Mouse (Mus musculus): ENCODE data around the gene Siva1. TPM values are rescaled to one million over a fixed set of nuclear protein-coding genes. Genes with fewer than 3 reads are reported as not detected.

Gene Siva1
- polyA plus RNA-seq, 1 experiment from 2014 or later, result 219 TPM

GRCm38 (mm10) chr12:112658619-112659018, 14.1 kb downstream of the Siva1 start:
- H3K4me3 ChIP-seq (ENCODE audit: low read depth, low read length), result no peak overlapping the region
- H3K27me3 ChIP-seq (ENCODE audit: control insufficient read depth, insufficient read depth, low read length), result no peaks in the 10 kb centered on the region
- 93% methylated on average over 7 of the region's 7 CpGs for WGBS
- H3K4me1 ChIP-seq (ENCODE audit: control insufficient read depth, insufficient read depth, low read length), result peaks cover 33% of the 10 kb centered on the region
- ATAC-seq (ENCODE audit: insufficient read depth, low FRiP score, low TSS enrichment) (no peak), DNase-seq (ENCODE audit: low spot score) (no peak)
- H3K4me2 ChIP-seq (ENCODE audit: low read depth), result no peak overlapping the region
- H3K36me3 ChIP-seq (ENCODE audit: control insufficient read depth, insufficient read depth, low read length), result peaks cover 42% of the 10 kb centered on the region
- no peaks in the 10 kb centered on the region for H3K9me3 ChIP-seq (ENCODE audit: control insufficient read depth, low read length)
- H3K9ac ChIP-seq (ENCODE audit: low read length), result no peak overlapping the region
- no peak overlapping the region; the same call in 1 of the 2 replicates for H3K27ac ChIP-seq (ENCODE audit: low read depth, low read length)

- Histone ChIP-seq H3K4me2 (ENCODE audit: low read depth) (no peak overlapping the region), H3K36me3 (ENCODE audit: control insufficient read depth, insufficient read depth, low read length) (peaks cover 39% of the 10 kb centered on the region), H3K9ac (ENCODE audit: low read length) (no peak overlapping the region), H3K27ac (ENCODE audit: low read depth, low read length) (no peak overlapping the region), H3K4me1 (ENCODE audit: control insufficient read depth, insufficient read depth, low read length) (peaks cover 35% of the 10 kb centered on the region), H3K4me3 (ENCODE audit: low read depth, low read length) (no peak overlapping the region), H3K27me3 (ENCODE audit: control insufficient read depth, insufficient read depth, low read length) (no peaks in the 10 kb centered on the region), H3K9me3 (ENCODE audit: control insufficient read depth, low read length) (no peaks in the 10 kb centered on the region)
- 85% methylated on average over 6 of the region's 6 CpGs for WGBS
- ATAC-seq (ENCODE audit: insufficient read depth, low FRiP score, low TSS enrichment) (no peak), DNase-seq (ENCODE audit: low spot score) (no peak)
These were observed 14.6 kb downstream of the Siva1 start for GRCm38 (mm10) chr12:112659109-112659508.

DNA sequence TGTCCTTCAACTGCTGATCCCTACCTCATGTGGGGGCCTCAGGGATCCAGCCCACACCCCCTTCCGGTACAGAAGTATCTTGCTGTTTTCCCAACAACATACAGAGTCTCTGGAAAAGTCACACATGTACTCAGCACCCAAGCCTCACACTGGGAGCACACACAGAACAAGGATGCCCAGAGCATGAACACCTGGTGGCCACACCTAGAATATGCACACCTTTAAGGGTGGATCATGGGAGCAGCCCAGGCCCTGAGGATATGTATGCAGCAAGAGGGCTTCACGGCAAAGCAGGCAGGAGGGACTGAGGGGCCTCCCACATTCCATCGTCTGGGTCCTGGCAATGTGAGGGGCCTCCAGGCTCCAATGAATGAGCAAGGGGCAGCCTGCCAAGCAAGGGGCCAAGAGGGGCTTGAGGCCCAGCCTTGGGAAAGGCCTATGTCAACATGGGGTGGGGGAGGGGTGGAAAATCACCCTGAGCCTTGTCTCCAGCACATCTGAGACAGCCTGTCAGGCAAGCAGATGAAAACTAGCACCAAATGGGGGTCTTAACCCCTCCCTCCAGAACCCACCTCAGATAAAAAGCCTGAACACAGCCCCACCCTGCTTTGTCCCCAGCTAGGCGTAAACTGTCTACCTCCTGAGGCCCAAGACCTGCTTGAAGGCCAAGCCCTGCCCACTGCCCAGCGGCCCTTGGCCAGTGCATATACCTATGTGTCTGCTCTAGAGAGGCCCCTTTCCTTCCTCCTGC, 16.3 kb downstream of the Siva1 start:
- 0 out of 2 replicates have a peak overlapping the region, but pooled peaks have one; percentile 4 for H3K4me3 ChIP-seq (ENCODE audit: low read depth, low read length)
- no peaks in the 10 kb centered on the region for H3K27me3 ChIP-seq (ENCODE audit: control insufficient read depth, insufficient read depth, low read length)
- peak; percentile 25 for ATAC-seq (ENCODE audit: insufficient read depth, low FRiP score, low TSS enrichment)
- peaks cover 50% of the 10 kb centered on the region for H3K4me1 ChIP-seq (ENCODE audit: control insufficient read depth, insufficient read depth, low read length)
- WGBS, result 40% methylated on average over 5 of the region's 5 CpGs
- no peaks in the 10 kb centered on the region for H3K9me3 ChIP-seq (ENCODE audit: control insufficient read depth, low read length)
- peak; percentile 78 for DNase-seq (ENCODE audit: low spot score)
- H3K27ac ChIP-seq (ENCODE audit: low read depth, low read length), result peak overlapping the region; percentile 73
- no peak overlapping the region for H3K4me2 ChIP-seq (ENCODE audit: low read depth)
- 0 out of 2 replicates have a peak overlapping the region, but pooled peaks have one; percentile 18 for H3K9ac ChIP-seq (ENCODE audit: low read length)
- peaks cover 27% of the 10 kb centered on the region for H3K36me3 ChIP-seq (ENCODE audit: control insufficient read depth, insufficient read depth, low read length)

- Histone ChIP-seq H3K4me1 (ENCODE audit: control insufficient read depth, insufficient read depth, low read length) (peaks cover 54% of the 10 kb centered on the region), H3K36me3 (ENCODE audit: control insufficient read depth, insufficient read depth, low read length) (peaks cover 22% of the 10 kb centered on the region)
These were observed 16.8 kb downstream of the Siva1 start for GRCm38 (mm10) chr12:112661327-112661605.

DNA sequence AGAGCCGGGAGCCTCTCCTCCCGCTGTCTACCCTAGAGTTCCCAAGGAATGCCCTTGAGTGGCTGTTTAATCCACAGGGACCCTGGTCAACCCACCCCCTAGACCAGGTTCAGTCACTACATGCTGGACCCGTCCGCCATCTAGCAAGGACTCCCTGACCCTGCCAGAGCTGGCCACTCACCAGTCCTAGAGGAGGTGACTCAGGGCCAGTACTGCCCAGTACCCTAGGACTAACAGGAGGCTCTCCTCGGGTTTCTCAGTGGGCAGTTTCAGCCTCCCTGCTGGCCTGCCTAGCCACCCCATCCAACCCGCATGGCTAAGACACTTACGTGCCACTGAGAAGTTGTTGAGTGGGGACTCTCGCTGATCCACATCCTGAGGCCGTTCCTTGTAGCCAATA, 17.4 kb downstream of the Siva1 start:
- no peaks in the 10 kb centered on the region for H3K9me3 ChIP-seq (ENCODE audit: control insufficient read depth, low read length)
- H3K27me3 ChIP-seq (ENCODE audit: control insufficient read depth, insufficient read depth, low read length), result no peaks in the 10 kb centered on the region
- H3K27ac ChIP-seq (ENCODE audit: low read depth, low read length), result no peak overlapping the region
- H3K4me1 ChIP-seq (ENCODE audit: control insufficient read depth, insufficient read depth, low read length), result peaks cover 57% of the 10 kb centered on the region
- H3K4me3 ChIP-seq (ENCODE audit: low read depth, low read length), result no peak overlapping the region
- DNase-seq (ENCODE audit: low spot score), result no peak
- H3K9ac ChIP-seq (ENCODE audit: low read length), result no peak overlapping the region
- no peak overlapping the region for H3K4me2 ChIP-seq (ENCODE audit: low read depth)
- peaks cover 18% of the 10 kb centered on the region for H3K36me3 ChIP-seq (ENCODE audit: control insufficient read depth, insufficient read depth, low read length)
- ATAC-seq (ENCODE audit: insufficient read depth, low FRiP score, low TSS enrichment), result no peak
- 83% methylated on average over 9 of the region's 9 CpGs for WGBS

More at GRCm38 (mm10) chr12:112661327-112661605, 16.8 kb downstream of the Siva1 start:
- Histone ChIP-seq H3K9ac (ENCODE audit: low read length) (peak overlapping the region; percentile 18; the same call in 1 of the 2 replicates), H3K9me3 (ENCODE audit: control insufficient read depth, low read length) (no peaks in the 10 kb centered on the region), H3K27ac (ENCODE audit: low read depth, low read length) (peak overlapping the region; percentile 73), H3K4me3 (ENCODE audit: low read depth, low read length) (no peak overlapping the region), H3K4me2 (ENCODE audit: low read depth) (no peak overlapping the region), H3K27me3 (ENCODE audit: control insufficient read depth, insufficient read depth, low read length) (no peaks in the 10 kb centered on the region)
- 83% methylated on average over 3 of the region's 3 CpGs for WGBS
- ATAC-seq (ENCODE audit: insufficient read depth, low FRiP score, low TSS enrichment), result no peak
- DNase-seq (ENCODE audit: low spot score), result no peak

DNA sequence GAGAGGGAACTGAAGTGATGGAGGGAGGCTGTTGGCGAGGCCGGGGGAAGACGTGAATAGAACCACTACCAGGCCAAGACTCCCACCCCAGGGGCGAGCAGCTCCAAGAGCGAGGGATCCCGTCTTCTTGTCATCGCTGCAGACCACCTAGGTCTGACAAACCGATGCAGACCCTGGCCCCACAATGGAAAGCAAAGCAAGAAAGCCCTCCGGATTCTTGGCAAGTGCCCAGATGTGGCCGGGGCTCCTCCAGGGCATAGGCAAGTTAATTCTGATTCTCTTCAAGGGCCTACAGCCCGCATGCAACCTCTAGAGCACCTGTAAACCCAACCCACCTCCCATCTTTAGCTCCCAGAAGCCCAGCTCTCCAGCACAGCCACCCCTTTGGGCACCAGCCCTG, 18.8 kb downstream of the Siva1 start:
- Histone ChIP-seq H3K4me2 (ENCODE audit: low read depth) (no peak overlapping the region), H3K4me3 (ENCODE audit: low read depth, low read length) (no peak overlapping the region), H3K9ac (ENCODE audit: low read length) (peak overlapping the region; percentile 37), H3K4me1 (ENCODE audit: control insufficient read depth, insufficient read depth, low read length) (peaks cover 57% of the 10 kb centered on the region), H3K9me3 (ENCODE audit: control insufficient read depth, low read length) (no peaks in the 10 kb centered on the region), H3K27ac (ENCODE audit: low read depth, low read length) (peak overlapping the region; percentile 74), H3K27me3 (ENCODE audit: control insufficient read depth, insufficient read depth, low read length) (no peaks in the 10 kb centered on the region), H3K36me3 (ENCODE audit: control insufficient read depth, insufficient read depth, low read length) (peaks cover 12% of the 10 kb centered on the region)
- ATAC-seq (ENCODE audit: insufficient read depth, low FRiP score, low TSS enrichment), result no peak
- WGBS, result 87% methylated on average over 11 of the region's 11 CpGs
- DNase-seq (ENCODE audit: low spot score), result no peak

GRCm38 (mm10) chr12:112663716-112664115, 19.2 kb downstream of the Siva1 start:
- 68% methylated on average over 12 of the region's 12 CpGs for WGBS
- peak overlapping the region; percentile 37 for H3K9ac ChIP-seq (ENCODE audit: low read length)
- peak overlapping the region; percentile 74 for H3K27ac ChIP-seq (ENCODE audit: low read depth, low read length)
- 0 out of 2 replicates have a peak overlapping the region, but pooled peaks have one; percentile 12 for H3K4me2 ChIP-seq (ENCODE audit: low read depth)
- no peak overlapping the region for H3K4me3 ChIP-seq (ENCODE audit: low read depth, low read length)
- H3K4me1 ChIP-seq (ENCODE audit: control insufficient read depth, insufficient read depth, low read length), result peaks cover 57% of the 10 kb centered on the region
- peak; percentile 32 for ATAC-seq (ENCODE audit: insufficient read depth, low FRiP score, low TSS enrichment)
- peaks cover 10% of the 10 kb centered on the region for H3K36me3 ChIP-seq (ENCODE audit: control insufficient read depth, insufficient read depth, low read length)
- DNase-seq (ENCODE audit: low spot score), result peak; percentile 41
- no peaks in the 10 kb centered on the region for H3K9me3 ChIP-seq (ENCODE audit: control insufficient read depth, low read length)
- no peaks in the 10 kb centered on the region for H3K27me3 ChIP-seq (ENCODE audit: control insufficient read depth, insufficient read depth, low read length)

DNA sequence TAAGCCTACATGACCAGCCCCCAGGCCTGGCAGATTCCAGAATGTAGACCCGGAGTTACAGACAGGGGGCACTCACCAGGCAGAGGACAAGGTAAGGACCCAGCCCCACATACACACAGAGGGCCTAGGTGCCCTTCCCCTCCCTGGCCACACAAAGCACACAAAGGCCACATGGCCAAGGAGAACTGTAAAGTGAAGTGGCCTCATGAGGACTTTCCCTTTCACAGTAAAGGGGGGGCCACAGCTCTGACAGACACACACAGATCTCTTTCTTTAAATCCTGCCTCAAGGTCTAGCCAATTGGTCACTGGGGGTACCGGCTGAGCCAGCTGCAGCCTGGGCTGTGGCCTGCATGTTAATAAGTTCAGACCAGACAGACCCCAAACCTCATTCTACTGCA, 19.6 kb downstream of the Siva1 start:
- WGBS, result 38% methylated on average over 2 of the region's 2 CpGs
- H3K4me3 ChIP-seq (ENCODE audit: low read depth, low read length), result no peak overlapping the region
- H3K9ac ChIP-seq (ENCODE audit: low read length), result peak overlapping the region; percentile 37
- H3K27ac ChIP-seq (ENCODE audit: low read depth, low read length), result peak overlapping the region; percentile 74
- peaks cover 8% of the 10 kb centered on the region for H3K36me3 ChIP-seq (ENCODE audit: control insufficient read depth, insufficient read depth, low read length)
- peak; percentile 54 for DNase-seq (ENCODE audit: low spot score)
- H3K9me3 ChIP-seq (ENCODE audit: control insufficient read depth, low read length), result no peaks in the 10 kb centered on the region
- no peaks in the 10 kb centered on the region for H3K27me3 ChIP-seq (ENCODE audit: control insufficient read depth, insufficient read depth, low read length)
- ATAC-seq (ENCODE audit: insufficient read depth, low FRiP score, low TSS enrichment), result peak; percentile 62
- H3K4me1 ChIP-seq (ENCODE audit: control insufficient read depth, insufficient read depth, low read length), result peaks cover 57% of the 10 kb centered on the region
- peak overlapping the region; percentile 12; the same call in 1 of the 2 replicates for H3K4me2 ChIP-seq (ENCODE audit: low read depth)

- WGBS, result 44% methylated on average over 5 of the region's 5 CpGs
- peaks cover 7% of the 10 kb centered on the region for H3K36me3 ChIP-seq (ENCODE audit: control insufficient read depth, insufficient read depth, low read length)
- H3K27ac ChIP-seq (ENCODE audit: low read depth, low read length), result peak overlapping the region; percentile 74
- no peak overlapping the region for H3K4me3 ChIP-seq (ENCODE audit: low read depth, low read length)
- peaks cover 57% of the 10 kb centered on the region for H3K4me1 ChIP-seq (ENCODE audit: control insufficient read depth, insufficient read depth, low read length)
- no peaks in the 10 kb centered on the region for H3K9me3 ChIP-seq (ENCODE audit: control insufficient read depth, low read length)
- H3K4me2 ChIP-seq (ENCODE audit: low read depth), result no peak overlapping the region
- DNase-seq (ENCODE audit: low spot score) (no peak), ATAC-seq (ENCODE audit: insufficient read depth, low FRiP score, low TSS enrichment) (no peak)
- no peaks in the 10 kb centered on the region for H3K27me3 ChIP-seq (ENCODE audit: control insufficient read depth, insufficient read depth, low read length)
- no peak overlapping the region; the same call in 1 of the 2 replicates for H3K9ac ChIP-seq (ENCODE audit: low read length)
These were observed 20.2 kb downstream of the Siva1 start for GRCm38 (mm10) chr12:112664656-112665055.

All from neural tube, embryonic 11.5 days (tissue).